Mouse (Mus musculus) induced T-regulatory cell, adult 2 months (primary cell): ENCODE measurements at regions not wholly inside any gene's neighbourhood (a gene's known extent, or its start where the extent isn't known, plus 50 kb on each side); places are given as distances from the start of the nearest gene placed in this dataset.

Experiments
- DNase-seq: peaks from one replicate; pipeline ENCODE4 v3.0.0-alpha.2; 2012; ENCODE audit warnings: low read depth

DNA sequence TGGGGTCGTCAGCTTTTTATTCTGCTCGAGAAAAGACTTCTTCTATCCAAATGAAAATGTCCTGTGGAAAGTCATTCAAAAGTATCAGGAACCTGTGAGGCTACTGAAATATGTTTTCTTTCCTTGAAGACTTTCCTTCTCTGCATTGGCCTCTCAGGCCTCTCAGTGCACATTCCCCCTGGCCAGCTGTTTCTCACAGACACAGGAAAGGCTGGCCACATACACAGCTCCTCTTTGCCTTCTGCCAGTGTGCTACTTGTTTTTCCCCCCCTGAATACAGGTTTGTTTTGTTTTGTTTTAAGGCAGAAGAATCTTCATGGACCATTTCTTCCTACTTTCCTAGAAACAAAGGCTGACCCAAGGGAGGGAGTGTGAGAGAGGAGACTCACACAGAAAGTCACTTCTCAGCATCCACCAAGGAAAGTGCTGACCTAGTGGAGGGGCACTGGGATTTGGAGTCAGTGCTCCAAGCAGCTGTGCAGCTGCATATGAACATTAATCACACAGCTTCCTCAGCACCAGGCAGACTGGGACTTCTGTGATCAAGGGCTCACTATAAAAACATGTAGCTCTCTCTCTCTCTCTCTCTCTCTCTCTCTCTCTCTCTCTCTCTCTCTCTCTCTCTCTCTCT, 324.0 kb downstream of the Etaa1 start:
- no peak for DNase-seq

DNA sequence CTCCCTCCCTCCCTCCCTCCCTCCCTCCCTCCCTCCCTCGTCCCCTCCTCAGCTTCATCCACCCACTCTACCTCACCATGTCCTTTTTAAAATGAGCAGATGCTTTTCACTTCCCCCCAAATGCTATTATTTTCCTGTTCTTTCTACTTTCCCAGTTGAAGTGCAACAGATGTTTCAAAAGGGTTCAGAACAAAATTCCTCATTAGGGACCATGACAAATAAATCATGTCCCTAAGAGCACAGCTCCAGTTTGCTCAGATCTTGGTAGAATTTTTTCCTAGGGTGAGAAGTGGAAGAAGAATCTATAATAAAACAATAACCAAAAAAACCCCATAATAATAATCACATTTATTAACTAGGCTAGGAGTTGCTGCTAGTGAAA, 323.5 kb downstream of the Etaa1 start:
- DNase-seq = no peak

DNA sequence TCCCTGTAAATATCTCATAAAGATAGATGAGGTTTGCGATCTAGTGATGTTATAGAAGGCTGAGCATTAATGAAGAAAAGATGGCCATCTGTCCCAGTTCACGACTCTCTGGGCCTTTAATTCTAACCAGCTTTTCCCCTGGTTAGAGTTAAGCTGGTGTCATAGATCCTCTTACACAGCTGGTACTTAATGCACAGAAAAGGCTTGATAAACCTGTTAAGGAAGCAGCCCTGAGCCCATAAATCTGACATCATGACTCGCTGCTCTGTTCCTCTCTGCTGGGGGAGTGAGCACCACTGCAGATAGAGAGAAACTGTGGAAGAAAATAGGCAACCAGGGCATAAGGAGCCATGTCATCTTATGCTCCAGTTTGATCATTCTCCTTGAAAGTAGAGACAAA, 316.5 kb downstream of the Etaa1 start:
- no peak for DNase-seq

DNA sequence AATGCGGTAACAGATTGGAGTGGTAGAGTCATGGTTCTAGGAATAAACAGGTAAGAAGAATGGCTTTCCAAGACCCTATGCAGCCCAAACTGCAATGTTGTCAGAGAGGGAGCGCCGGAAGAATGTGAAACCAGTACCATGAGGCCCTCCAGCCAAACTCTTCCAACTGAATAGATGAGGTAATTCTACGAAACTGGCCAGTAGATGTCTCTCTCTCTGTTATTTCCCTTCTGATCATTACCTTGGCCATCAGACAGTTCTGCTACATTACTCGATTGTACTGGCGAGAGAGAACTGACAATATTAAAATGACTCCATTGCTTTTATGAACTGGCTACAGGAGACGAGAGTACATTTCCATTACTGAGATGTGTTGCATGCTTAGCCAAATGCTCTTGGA, 313.8 kb downstream of the Etaa1 start:
- no peak for DNase-seq

DNA sequence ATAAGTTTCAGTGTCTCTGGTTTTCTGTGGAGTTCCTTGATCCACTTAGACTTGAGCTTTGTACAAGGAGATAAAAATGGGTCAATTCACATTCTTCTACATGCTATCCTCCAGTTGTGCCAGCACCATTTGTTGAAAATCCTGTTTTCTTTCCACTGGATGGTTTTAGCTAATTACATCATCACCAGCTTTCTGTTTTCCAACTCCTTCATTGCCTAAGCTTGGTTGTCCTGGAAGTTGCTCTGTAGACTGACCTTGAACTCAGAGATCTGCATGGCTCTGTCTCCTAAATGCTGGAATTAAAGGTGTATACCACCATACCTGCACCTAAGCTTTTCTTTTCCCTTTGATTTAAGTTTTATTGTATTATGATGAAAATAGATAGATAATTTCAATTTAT, 306.2 kb downstream of the Etaa1 start:
- DNase-seq = no peak

DNA sequence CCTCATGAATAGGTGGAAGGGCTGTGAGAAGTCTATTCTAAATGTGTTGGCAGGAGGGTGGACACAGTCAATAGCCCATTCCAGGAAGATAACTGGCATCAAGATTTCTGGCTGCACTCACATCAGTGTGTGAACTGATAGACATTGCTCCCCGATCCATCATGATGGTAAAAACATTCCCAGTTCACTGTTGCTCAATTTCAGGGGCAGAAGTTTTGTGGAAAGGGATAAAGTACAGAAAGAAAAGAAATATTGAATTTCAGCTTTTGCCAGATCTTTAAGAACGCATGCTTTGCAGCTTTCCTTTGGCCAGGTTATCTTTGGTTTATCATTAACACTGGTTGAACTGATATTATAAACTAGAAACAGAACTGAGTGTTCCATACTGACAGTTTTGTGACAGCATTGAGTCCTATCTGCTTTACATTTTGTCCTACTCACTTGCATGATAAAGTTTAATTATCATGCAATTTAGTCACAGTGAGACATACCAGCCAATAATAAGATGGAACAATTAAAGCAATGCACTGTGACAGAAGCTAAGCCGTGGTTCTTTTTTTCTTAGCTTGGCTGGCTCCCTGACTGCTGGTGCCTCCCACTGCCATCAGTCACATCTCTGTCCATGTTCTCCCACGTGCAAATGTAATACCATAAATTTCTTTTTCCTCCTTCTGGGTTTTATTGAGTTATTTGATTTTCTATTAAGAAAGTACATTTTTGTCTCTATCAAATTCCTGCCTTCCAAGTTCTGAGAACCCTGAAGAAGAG, 302.1 kb downstream of the Etaa1 start:
- DNase-seq = no peak

DNA sequence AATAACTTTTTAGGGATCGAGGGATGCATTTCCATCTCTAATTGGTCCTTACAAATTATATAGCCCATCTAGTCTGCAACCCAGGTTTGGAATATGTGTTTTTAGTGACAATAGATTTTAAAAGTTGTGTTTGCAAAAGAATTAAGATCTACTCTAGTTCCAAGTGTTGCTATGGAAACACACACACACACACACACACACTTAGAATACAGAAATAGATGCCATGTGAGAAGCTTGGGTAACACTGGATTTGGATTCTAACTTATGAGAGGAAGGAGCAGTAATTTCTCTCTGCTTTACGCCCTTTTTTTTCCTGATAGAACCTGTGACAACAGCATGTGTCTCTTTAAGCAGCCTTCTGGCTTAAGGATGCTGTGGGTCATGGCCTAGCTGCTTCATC, 297.8 kb downstream of the Etaa1 start:
- no peak for DNase-seq

DNA sequence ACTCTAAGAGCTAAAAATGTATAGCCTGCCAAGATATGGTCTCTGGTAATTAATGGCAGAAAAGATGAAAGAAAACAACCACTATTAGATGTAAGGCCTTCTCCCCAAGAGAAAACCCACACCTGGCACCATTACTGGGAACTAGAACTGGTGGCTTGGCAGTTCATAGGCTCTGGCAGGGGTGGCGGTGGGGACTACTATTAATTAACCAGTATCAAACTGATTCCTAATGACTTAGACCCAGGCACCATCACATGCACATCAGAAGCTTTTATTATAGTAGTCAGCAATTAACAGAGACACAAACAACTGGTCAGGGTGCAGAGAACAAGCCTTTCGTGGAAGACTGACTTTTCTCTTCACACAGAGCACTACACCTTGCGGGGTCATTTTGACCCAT, 296.0 kb downstream of the Etaa1 start:
- DNase-seq = no peak

DNA sequence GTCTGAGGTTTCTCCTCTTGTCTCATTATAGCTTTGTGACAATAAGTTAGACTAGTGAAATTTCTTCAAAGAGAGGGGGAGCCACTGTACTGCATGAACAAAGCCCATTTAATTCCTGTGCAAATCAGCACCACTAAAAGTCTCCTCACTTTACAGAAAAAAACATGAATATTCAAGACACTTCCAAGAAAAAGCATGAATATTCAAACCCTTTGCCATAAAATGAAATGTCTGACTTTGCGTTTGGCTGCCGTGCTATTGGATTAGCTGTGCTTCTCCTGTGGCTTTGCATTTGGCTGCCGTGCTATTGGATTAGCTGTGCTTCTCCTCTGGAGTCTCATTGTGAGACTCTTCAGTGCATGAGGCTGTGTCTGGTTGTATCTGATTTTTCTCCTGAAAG, 295.4 kb downstream of the Etaa1 start:
- DNase-seq = no peak

DNA sequence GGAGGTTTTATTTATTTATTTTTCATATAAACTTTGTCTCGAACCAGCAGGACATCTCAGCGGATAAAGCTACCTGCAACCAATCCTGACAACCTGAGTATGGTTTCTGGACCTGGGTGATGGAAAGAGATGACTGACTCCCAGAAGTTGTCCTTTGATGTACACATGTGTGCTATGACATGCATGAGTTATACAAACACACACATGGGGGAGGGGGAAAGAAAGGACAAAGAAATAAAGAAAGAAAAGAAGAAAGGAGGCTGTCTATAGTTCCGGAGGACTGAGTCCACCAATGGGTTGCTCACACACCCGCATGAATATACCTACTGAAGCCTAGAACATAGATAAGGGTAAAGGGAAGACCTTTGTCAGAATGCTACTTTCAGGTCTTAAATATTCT, 295.0 kb downstream of the Etaa1 start:
- no peak for DNase-seq

DNA sequence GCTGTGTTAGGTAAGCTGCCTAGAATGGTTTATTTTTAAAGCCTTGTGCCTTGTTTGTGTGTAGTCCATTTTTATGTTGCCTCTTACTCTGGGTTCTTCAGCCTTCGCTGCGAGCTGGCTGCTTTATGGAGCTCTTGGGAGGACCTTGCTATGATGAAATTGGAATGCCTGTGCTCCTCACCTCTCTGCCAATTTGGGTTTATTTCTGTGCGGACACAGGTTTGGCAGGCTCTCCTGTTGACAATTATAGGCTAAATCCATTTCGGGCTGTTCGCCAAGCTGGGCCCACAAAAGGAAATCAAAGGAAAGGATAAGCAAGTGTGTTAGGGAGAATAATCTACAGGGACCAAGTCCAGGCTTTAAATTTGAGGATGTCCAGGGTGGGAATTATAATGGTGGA, 289.8 kb downstream of the Etaa1 start:
- no peak for DNase-seq

DNA sequence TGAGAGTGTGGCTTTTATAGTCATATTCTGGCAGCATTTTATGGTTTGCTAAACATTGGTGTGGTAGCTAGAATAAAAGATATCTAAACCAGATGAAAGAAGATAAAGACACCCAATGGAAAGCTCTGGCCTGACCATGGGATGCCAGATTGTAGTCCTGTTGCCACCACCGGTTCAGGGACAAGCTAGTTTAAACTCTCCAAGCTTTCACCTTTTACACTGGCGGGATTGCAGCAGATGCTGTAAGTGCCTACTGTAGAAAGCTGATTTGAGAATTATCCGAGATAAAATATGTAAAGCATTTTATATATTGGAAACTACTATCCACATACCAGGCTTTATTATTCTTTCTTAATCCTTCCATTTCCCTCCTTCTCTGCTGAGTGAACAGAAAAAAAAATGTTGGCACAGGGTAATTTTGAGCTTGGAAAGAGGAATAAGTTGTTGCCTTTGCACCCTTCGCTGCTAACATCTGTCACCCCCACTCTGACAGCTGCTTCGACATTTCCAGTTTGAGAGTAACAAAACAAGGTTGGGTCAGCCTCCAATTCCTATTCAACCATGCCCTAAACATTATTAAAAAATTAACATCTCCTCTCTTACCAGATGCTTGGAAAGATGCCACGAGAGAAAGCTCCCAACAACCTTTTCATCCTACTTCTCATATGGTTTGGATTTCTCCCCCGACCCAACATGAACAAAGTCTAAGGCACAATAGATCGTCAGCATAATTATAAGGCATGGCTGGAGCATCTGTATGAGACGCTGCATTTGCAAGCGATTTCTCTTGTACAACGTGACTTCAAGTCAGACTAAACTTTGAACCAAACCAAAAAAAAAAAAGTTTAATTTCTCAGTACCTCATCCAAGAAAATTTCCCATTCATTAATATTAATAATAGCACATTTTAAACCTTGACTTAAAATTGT, 287.8 kb downstream of the Etaa1 start:
- no peak for DNase-seq

DNA sequence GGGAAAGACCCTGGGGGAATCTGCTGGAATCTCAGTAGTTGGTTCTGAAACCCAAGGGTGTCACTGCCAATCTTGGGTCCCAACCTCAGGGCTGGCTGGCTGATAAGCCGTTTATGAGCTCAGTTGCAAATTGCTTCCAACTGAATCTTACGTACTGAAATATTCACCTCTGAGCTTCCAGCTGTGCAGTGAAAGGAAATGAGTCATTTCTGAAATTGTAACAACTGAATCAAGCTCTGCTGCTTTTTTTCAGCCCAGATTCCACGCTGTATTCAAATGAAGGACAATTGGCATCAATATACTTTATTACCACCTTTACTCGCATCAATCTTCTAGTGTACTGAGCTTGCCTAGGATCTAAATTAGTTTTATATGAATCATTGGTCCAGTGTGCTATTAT, 272.7 kb downstream of the Etaa1 start:
- no peak for DNase-seq

DNA sequence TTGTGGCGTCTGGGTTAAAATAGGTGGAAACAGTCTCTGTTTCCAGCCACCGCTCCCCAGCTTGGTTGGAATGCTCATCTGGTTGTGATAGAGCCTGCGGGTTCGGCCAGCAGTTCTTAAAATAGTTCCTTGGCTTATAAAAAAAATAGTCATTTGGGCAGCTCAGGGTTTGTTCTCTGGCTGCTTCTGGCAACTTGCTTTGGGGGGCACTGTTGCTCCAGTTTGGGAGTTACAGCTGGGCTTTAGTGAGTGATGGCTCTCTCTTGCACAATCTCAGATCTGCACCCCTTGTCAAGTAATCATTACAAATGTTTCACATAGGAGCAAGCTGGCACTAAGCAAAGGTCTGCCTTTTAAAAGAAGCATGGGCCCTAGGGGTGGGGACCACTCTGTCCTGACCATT, 268.0 kb downstream of the Etaa1 start:
- no peak for DNase-seq

DNA sequence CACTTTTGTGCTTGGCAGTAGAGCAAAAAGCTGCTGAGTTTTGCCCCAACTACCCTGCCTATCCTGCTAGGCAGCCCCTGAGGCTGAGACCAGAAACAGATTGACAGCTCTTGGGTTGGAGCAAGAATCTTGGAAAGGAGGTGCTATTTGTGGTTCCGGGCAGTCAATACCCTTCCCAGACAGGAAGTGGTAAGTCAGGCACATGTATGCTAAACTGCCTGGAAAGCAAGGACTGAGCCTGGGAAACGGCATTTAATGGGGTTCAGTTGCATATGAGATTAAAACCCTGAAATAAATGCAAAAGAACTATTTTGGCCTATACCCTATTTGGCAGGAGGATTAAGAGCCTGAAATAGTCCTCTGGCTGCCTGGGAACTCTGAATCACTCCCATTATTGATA, 266.9 kb downstream of the Etaa1 start:
- DNase-seq = no peak

DNA sequence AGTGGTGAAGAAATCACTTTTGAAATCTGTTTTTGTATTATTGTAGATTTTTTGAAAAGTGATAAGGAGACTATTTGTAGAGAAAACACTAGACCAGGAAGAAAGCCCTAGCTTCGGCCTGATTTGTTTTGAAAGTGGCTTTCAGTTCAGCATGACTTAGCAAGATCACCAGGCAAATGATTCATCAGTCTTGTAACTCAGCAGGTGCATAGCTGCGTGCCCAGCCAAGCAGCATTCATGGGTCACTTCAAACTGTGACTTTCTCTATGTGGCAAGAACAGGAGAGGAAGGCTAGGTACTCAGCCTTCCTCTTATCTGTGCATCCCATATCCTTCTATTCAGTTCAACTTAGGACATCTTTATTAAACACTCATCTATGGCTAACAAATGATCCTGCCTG, 259.5 kb downstream of the Etaa1 start:
- DNase-seq = no peak

DNA sequence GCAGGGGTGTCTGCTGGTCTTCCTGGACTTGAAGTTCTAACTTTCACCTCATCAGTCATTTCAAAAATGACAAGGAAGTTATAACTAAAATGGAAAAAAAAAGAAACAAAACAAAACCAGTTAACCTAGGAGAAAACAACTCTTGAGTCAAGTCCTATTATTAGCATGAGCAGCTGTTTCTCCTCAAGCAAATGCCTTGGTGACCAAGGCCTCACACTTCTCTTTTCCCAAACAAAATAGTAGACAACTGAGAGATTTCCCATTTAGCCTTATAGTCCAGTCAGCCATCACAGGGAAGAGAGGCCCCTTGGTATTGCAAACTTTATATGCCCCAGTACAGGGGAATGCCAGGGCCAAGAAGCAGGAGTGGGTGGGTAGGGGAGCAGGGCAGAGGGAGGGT, 244.9 kb downstream of the Etaa1 start:
- DNase-seq = no peak

DNA sequence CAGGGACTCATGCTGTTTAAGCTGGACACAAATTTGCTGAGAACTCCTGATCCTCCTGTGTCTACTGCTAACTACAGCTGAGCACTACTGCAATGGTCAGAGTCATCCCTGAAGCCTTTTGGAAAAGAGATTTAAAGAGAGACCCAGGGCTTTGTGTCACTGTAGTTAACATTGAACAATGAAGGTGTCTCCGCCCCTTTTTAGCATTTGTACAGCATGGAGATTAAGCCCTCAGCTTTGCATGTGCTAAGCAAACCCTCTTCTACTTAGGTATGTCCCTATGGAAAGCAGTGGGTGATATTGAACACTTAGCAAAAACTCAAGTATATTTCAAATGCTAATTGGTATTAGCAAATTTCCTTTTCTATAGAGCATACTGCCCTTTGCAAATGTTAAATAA, 231.6 kb downstream of the Etaa1 start:
- DNase-seq = no peak

DNA sequence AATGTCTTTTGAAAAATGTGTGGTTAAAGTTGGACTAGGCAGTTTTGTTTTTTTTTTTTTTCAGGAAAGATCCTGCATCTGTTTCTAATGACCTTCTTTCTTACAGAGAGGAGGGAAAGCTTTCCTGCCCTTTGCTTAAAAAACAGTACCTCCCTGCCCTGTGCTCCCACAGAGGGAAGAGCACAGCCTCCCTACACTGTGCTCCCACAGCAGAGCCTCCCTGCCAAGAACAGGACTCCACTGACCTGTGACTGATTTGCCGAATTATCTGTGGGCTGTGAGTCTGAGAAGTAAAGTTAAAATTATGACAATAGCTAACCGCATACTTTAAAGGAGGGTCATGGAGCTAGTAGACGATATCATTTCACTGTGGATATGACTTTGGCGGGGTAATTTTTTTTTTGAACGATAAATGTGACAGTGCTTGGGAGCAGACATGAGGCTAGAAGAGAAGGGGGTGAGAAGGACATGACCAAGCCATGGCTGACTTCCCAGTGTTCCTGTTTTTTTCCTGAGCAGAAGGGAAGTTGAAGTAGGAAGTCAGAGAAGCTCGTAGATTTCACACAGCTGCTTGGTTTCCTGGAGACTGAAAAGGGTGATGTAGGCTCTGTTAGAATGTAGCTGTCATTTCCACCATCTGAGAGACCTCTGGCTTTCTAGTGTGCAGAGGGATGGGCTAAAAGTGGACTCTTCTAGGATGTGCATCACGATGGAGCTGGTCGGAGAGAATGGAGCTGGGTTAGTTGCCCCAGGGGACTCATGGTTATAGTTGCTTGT, 226.2 kb downstream of the Etaa1 start:
- DNase-seq = no peak

DNA sequence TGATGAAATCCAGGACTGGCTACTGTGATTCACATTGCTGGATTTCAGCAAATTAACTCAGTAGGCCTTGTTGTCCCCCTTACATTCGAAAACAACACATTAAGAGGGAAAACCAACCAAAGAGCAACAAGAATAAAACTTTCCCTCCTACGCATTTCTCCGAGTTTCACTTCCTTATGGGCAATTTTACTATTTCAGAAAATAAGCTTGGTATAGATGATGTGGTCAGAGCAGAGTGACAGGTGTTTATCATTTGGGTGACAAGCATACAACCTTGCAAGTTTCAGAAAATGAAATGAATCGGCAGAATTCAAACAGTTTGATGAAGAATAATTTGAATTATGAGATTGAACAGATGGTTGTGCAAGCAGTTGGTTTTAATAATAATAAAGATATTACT, 220.6 kb downstream of the Etaa1 start:
- no peak for DNase-seq

DNA sequence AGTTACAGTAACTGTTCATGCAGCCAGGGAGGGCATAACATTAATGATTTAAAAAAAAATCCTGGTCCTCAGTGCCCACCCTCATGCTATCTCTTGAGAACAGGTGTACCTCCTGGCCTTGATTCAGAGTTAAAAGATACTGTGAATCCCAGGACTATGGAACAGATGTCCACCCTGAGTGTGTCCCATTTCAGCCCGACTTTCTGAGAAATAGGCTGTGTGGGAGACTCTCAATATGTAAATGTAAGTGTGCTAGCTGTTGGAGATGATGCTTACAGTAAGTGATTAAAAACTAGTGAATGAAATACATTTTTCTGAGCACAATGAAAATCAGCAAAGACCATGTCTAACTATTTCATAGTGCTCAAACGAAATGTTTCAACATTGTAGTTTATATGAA, 219.2 kb downstream of the Etaa1 start:
- DNase-seq = no peak

DNA sequence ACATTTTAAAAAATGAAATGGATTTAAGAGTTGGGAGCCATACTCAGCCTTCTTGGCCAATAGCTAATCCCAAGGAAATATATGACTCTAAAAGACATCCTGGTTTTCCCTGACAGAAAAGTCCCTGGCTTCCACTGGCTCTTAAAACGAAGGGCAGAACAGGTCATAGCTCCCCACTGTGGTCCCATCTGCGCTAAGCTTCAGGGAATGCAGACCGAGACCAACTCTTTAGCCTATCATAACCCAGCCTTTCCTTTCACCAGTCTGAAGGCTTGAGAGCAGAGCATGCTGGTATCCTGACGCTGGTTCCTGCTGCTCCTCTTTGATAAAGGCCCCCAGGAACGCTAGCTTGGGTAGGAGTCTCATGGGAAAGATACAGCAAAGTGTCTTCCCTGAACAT, 214.8 kb downstream of the Etaa1 start:
- DNase-seq = no peak
